Mouse (Mus musculus) right cerebral cortex, adult 2 months (tissue): ENCODE data around the gene Olfr857.
"Not testable (repeated sequence)": the region's sequence is repeated elsewhere in the genome, so short reads cannot be mapped to it uniquely, and the experiment has no call there.

Source experiments
- DNase-seq, 2 experiments: peaks; one replicate each; pipeline ENCODE4 v3.0.0; 2021 to 2022; ENCODE audit warnings: low spot score in 2 of 2

Gene Olfr857

GRCm38 (mm10) chr9:19709133-19709532 lies at the start of gene Olfr857:
TSS of gene Olfr857 (plus strand) at chr9:19709433.
- DNase-seq, result no peak

GRCm38 (mm10) chr9:19690281-19690680 lies 19.0 kb upstream of the Olfr857 start:
- DNase-seq, result no peak

GRCm38 (mm10) chr9:19691426-19691825 lies 17.8 kb upstream of the Olfr857 start:
- no peak for DNase-seq

GRCm38 (mm10) chr9:19692430-19692829 lies 16.8 kb upstream of the Olfr857 start:
- DNase-seq, result no peak

GRCm38 (mm10) chr9:19694285-19694684 lies 14.9 kb upstream of the Olfr857 start:
- DNase-seq, result not testable (repeated sequence)

GRCm38 (mm10) chr9:19694898-19695379 lies 14.3 kb upstream of the Olfr857 start:
- not testable (repeated sequence) for DNase-seq

GRCm38 (mm10) chr9:19704546-19704945 lies 4.7 kb upstream of the Olfr857 start:
- DNase-seq, result not testable (repeated sequence)
